Mouse (Mus musculus) midbrain, embryonic 10.5 days (tissue): ENCODE data around the gene Fsd1. TPM values are rescaled to one million over a fixed set of nuclear protein-coding genes. Genes with fewer than 3 reads are reported as not detected.
A peak's percentile ranks its signal among the peaks of the same experiment; 100 is the strongest.
"Not testable (repeated sequence)": the region's sequence is repeated elsewhere in the genome, so short reads cannot be mapped to it uniquely, and the experiment has no call there.

Source experiments
- DNase-seq: peaks from one replicate; pipeline ENCODE4 v3.0.0-alpha.2; 2017; ENCODE audit warnings: low spot score
- H3K27ac ChIP-seq: fragments of 300-500 bp; sonication (generic); replicated peaks from 2 replicates; pipeline ENCODE4 v1.5.1; 2016; ENCODE audit warnings: mild to moderate bottlenecking
- H3K27me3 ChIP-seq: fragments of 300-500 bp; sonication (generic); 2 replicates; pipeline ENCODE4 v1.6.1; 2016; ENCODE audit warnings: low read depth, mild to moderate bottlenecking; ENCODE audit not compliant: poor library complexity, severe bottlenecking
- H3K36me3 ChIP-seq: fragments of 300-500 bp; sonication (generic); 2 replicates; pipeline ENCODE4 v1.6.1; 2016; ENCODE audit warnings: mild to moderate bottlenecking, moderate library complexity
- H3K4me1 ChIP-seq: fragments of 300-500 bp; sonication (generic); 2 replicates; pipeline ENCODE4 v1.6.1; 2016
- H3K4me3 ChIP-seq: fragments of 300-500 bp; sonication (generic); 2 replicates; pipeline ENCODE4 v1.5.1; 2016; ENCODE audit warnings: mild to moderate bottlenecking, moderate library complexity
- H3K9me3 ChIP-seq: fragments of 300-500 bp; sonication (generic); replicated peaks from 2 replicates; pipeline ENCODE4 v1.6.1; 2016; ENCODE audit warnings: mild to moderate bottlenecking
- WGBS: fragments of 180-500 bp; shearing (Covaris S2); methylation state at CpG from one replicate; pipeline ENCODE4 v1.1.7; 2016; 5-methylcytosine and 5-hydroxymethylcytosine counted together
- polyA plus RNA-seq: library from polyadenylated mRNA; unstranded; fragments of >200 nt; fragmentation: Nextera tagmentation; extraction: Ambion mirVana; gene quantifications from 2 replicates; pipeline ENCODE4 v1.2.1, GENCODE M21; 2016

Gene Fsd1
- polyA plus RNA-seq, result 78.4 and 95.0 TPM in 2 replicates

GRCm38 (mm10) chr17:55986030-55986961 is at the start of gene Fsd1:
Gene Fsd1 (plus strand): TSS chr17:55986509.
- Histone ChIP-seq H3K4me3 (peak within 1 kb of the TSS; percentile 70), H3K9me3 (no peaks in the 10 kb centered on the region), H3K27me3 (no peaks in the 10 kb centered on the region; the same call in 1 of the 2 replicates), H3K36me3 (peaks cover 23% of the 10 kb centered on the region), H3K4me1 (peaks cover 18% of the 10 kb centered on the region), H3K27ac (peak within 1 kb of the TSS; percentile 85)
- DNase-seq, result peak; percentile 86
- 9% methylated on average over 35 of the region's 35 CpGs for WGBS

DNA sequence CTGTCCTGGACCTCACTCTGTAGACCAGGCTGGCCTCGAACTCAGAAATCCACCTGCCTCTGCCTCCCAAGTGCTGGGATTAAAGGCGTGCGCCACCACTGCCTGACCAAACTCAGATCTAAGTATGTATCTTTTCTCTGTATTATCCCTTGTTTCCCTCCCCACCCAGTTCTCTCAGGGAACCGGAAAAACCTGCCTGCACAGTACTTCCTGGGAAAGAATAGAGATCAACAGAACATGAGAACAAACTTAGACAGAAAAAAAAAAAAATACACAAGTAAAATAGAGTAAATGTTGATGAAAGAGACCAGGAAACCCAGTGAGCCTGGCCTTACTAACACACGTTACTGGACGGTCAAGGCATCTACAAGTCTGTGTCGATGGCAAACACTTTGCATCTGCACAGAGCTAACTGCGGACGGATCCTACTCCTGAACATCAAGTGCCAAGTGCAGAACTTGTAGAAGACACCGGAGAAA is 41.9 kb upstream of the Fsd1 start:
- H3K9me3 ChIP-seq, H3K4me1 ChIP-seq, DNase-seq, H3K27me3 ChIP-seq: not testable (repeated sequence)
- Histone ChIP-seq H3K36me3 (peaks cover 20% of the 10 kb centered on the region), H3K27ac (peak overlapping the region; percentile 86; the same call in 1 of the 2 replicates), H3K4me3 (peak overlapping the region; percentile 62)
- 40% methylated on average over 10 of the region's 10 CpGs for WGBS

GRCm38 (mm10) chr17:55944866-55945682 is 41.2 kb upstream of the Fsd1 start:
- Histone ChIP-seq H3K27ac (peak overlapping the region; percentile 86), H3K36me3 (peaks cover 13% of the 10 kb centered on the region), H3K4me3 (peak overlapping the region; percentile 62)
- H3K9me3 ChIP-seq, H3K4me1 ChIP-seq, H3K27me3 ChIP-seq: not testable (repeated sequence)
- DNase-seq, result peak; percentile 76
- WGBS, result under 1% methylated on average over 56 of the region's 56 CpGs

- WGBS, result 37% methylated on average over 5 of the region's 5 CpGs
- Histone ChIP-seq H3K9me3 (no peaks in the 10 kb centered on the region), H3K36me3 (peaks cover 7% of the 10 kb centered on the region), H3K4me1 (peaks cover 7% of the 10 kb centered on the region), H3K27me3 (no peaks in the 10 kb centered on the region), H3K27ac (peak overlapping the region; percentile 86), H3K4me3 (peak overlapping the region; percentile 62)
- no peak for DNase-seq
Observed at GRCm38 (mm10) chr17:55945696-55946095, 40.6 kb upstream of the Fsd1 start.

GRCm38 (mm10) chr17:55948647-55949046 is 37.7 kb upstream of the Fsd1 start:
- Histone ChIP-seq H3K9me3 (no peaks in the 10 kb centered on the region), H3K4me3 (no peak overlapping the region), H3K36me3 (no peaks in the 10 kb centered on the region), H3K27me3 (no peaks in the 10 kb centered on the region), H3K27ac (no peak overlapping the region), H3K4me1 (peaks cover 7% of the 10 kb centered on the region)
- WGBS, result 91% methylated on average over 4 of the region's 4 CpGs
- no peak for DNase-seq

GRCm38 (mm10) chr17:55949400-55949799 is 36.9 kb upstream of the Fsd1 start, which contains the start of gene Zfp119b:
Gene Zfp119b (minus strand): TSS chr17:55949500.
- 81% methylated on average over 2 of the region's 2 CpGs for WGBS
- no peaks in the 10 kb centered on the region for H3K9me3 ChIP-seq
- DNase-seq, result no peak
- peaks cover 5% of the 10 kb centered on the region for H3K27me3 ChIP-seq
- no peak within 1 kb of the TSS for H3K4me3 ChIP-seq
- no peak within 1 kb of the TSS for H3K27ac ChIP-seq
- peaks cover 7% of the 10 kb centered on the region for H3K4me1 ChIP-seq
- no peaks in the 10 kb centered on the region for H3K36me3 ChIP-seq

- 78% methylated on average over 9 of the region's 9 CpGs for WGBS
- Histone ChIP-seq H3K4me3 (no peak overlapping the region), H3K27ac (no peak overlapping the region), H3K36me3 (no peaks in the 10 kb centered on the region), H3K27me3 (peaks cover 17% of the 10 kb centered on the region), H3K9me3 (no peaks in the 10 kb centered on the region), H3K4me1 (peaks cover 3% of the 10 kb centered on the region)
- DNase-seq, result no peak
Observed at GRCm38 (mm10) chr17:55950601-55951000, 35.7 kb upstream of the Fsd1 start.

GRCm38 (mm10) chr17:55952041-55952440 is 34.3 kb upstream of the Fsd1 start:
- no peak for DNase-seq
- Histone ChIP-seq H3K36me3 (no peaks in the 10 kb centered on the region), H3K4me3 (no peak overlapping the region), H3K27ac (no peak overlapping the region), H3K27me3 (peaks cover 17% of the 10 kb centered on the region), H3K4me1 (peaks cover 14% of the 10 kb centered on the region), H3K9me3 (no peaks in the 10 kb centered on the region)

- Histone ChIP-seq H3K9me3 (no peaks in the 10 kb centered on the region), H3K27ac (no peak within 1 kb of the TSS), H3K27me3 (peaks cover 17% of the 10 kb centered on the region), H3K4me1 (peaks cover 19% of the 10 kb centered on the region), H3K4me3 (no peak within 1 kb of the TSS), H3K36me3 (no peaks in the 10 kb centered on the region)
- 78% methylated on average over 6 of the region's 6 CpGs for WGBS
- no peak for DNase-seq
Observed at GRCm38 (mm10) chr17:55952447-55953027, 33.8 kb upstream of the Fsd1 start, which contains the start of gene Ebi3. Gene Ebi3 (plus strand): TSS chr17:55952640.

DNA sequence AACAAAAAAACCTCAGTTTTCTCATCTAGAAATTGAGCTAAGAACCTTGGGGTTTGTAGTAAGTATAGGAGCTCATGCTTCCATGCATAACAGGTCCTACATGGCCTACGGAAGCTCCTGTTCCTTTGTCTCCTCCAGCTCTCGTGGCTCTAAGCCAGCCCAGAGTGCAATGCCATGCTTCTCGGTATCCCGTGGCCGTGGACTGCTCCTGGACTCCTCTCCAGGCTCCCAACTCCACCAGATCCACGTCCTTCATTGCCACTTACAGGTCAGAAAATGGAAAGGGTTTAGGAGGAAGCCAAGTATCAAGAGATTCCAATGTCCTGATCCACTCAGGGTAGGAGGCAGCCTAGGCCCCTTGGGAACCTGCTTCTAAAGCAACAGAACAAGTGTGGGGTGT is 32.6 kb upstream of the Fsd1 start:
- no peak overlapping the region for H3K4me3 ChIP-seq
- H3K27ac ChIP-seq, result no peak overlapping the region
- 82% methylated on average over 6 of the region's 6 CpGs for WGBS
- no peak for DNase-seq
- no peaks in the 10 kb centered on the region for H3K36me3 ChIP-seq
- H3K4me1 ChIP-seq, result peaks cover 29% of the 10 kb centered on the region
- peaks cover 17% of the 10 kb centered on the region for H3K27me3 ChIP-seq
- no peaks in the 10 kb centered on the region for H3K9me3 ChIP-seq

DNA sequence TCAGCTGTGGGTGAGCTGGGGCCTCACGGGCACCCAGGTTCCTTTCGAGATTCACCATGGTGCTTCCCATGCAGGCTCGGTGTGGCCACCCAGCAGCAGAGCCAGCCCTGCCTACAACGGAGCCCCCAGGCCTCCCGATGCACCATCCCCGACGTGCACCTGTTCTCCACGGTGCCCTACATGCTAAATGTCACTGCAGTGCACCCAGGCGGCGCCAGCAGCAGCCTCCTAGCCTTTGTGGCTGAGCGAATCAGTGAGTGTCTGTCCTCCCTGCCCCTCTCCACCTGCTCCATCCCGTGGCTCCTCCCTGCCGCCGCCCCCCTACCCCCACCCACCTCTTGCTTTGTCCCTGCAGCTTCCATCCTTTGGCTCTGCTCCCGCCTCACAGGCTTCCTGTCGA is 32.1 kb upstream of the Fsd1 start:
- Histone ChIP-seq H3K4me1 (peaks cover 29% of the 10 kb centered on the region), H3K36me3 (no peaks in the 10 kb centered on the region), H3K4me3 (no peak overlapping the region), H3K27ac (no peak overlapping the region), H3K9me3 (no peaks in the 10 kb centered on the region), H3K27me3 (peaks cover 17% of the 10 kb centered on the region)
- no peak for DNase-seq
- WGBS, result 36% methylated on average over 16 of the region's 16 CpGs

DNA sequence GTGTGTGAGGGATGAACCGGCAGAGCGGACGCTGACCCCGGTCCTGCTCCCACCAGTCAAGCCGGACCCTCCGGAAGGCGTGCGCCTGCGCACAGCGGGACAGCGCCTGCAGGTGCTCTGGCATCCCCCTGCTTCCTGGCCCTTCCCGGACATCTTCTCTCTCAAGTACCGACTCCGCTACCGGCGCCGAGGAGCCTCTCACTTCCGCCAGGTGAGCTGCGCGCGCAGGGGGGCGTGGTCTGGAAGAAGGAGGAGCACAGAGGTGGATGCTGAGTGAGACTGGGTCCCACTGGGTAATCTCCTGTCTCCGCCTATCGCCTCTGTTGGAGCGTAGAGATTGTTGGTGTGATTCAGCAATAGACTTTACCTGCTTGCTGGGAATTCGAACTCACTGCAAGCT is 30.2 kb upstream of the Fsd1 start:
- peak; percentile 69 for DNase-seq
- WGBS, result under 1% methylated on average over 26 of the region's 26 CpGs
- Histone ChIP-seq H3K9me3 (no peaks in the 10 kb centered on the region), H3K36me3 (peaks cover 7% of the 10 kb centered on the region), H3K4me3 (peak overlapping the region; percentile 64), H3K27ac (peak overlapping the region; percentile 56; the same call in 1 of the 2 replicates), H3K4me1 (peaks cover 40% of the 10 kb centered on the region), H3K27me3 (peaks cover 17% of the 10 kb centered on the region)
